Mouse (Mus musculus) heart, embryonic 16.5 days (tissue): ENCODE measurements at regions not wholly inside any gene's neighbourhood (a gene's known extent, or its start where the extent isn't known, plus 50 kb on each side); places are given as distances from the start of the nearest gene placed in this dataset.
A peak's percentile ranks its signal among the peaks of the same experiment; 100 is the strongest.
"Not testable (repeated sequence)": the region's sequence is repeated elsewhere in the genome, so short reads cannot be mapped to it uniquely, and the experiment has no call there.

Experiments
- ATAC-seq: fragments of 200-750 bp; cut with Nextera tagmentation; replicated peaks from 2 replicates; pipeline ENCODE4 v1.8.0; 2017; ENCODE audit warnings: moderate number of reproducible peaks; ENCODE audit not compliant: insufficient read depth, low FRiP score; ENCODE audit errors: extremely low read depth
- H3K27ac ChIP-seq: fragments of 300-500 bp; sonication (generic); 2 replicates; pipeline ENCODE4 v1.5.1; 2014; ENCODE audit warnings: mild to moderate bottlenecking, low read length, control low read depth, moderate library complexity
- H3K27me3 ChIP-seq: fragments of 300-500 bp; sonication (generic); 2 replicates; pipeline ENCODE4 v1.6.1; 2014; ENCODE audit warnings: low read length, mixed read lengths; ENCODE audit not compliant: control insufficient read depth, insufficient read depth
- H3K36me3 ChIP-seq: fragments of 300-500 bp; sonication (generic); 2 replicates; pipeline ENCODE4 v1.6.1; 2014; ENCODE audit not compliant: control insufficient read depth, insufficient read depth
- H3K4me1 ChIP-seq: fragments of 300-500 bp; sonication (generic); 2 replicates; pipeline ENCODE4 v1.6.1; 2014; ENCODE audit warnings: low read length, mixed read lengths; ENCODE audit not compliant: control insufficient read depth, insufficient read depth
- H3K4me2 ChIP-seq: fragments of 300-500 bp; sonication (generic); 2 replicates; pipeline ENCODE4 v1.6.1; 2014; ENCODE audit warnings: low read depth, mild to moderate bottlenecking, control low read depth, low read length
- H3K4me3 ChIP-seq: fragments of 300-500 bp; sonication (generic); 2 replicates; pipeline ENCODE4 v1.5.1; 2014; ENCODE audit warnings: mild to moderate bottlenecking, control low read depth, low read length
- H3K9ac ChIP-seq: fragments of 300-500 bp; sonication (generic); 2 replicates; pipeline ENCODE4 v1.6.1; 2014; ENCODE audit warnings: low read length, control low read depth
- H3K9me3 ChIP-seq: fragments of 300-500 bp; sonication (generic); replicated peaks from 2 replicates; pipeline ENCODE4 v1.6.1; 2016; ENCODE audit warnings: low read length; ENCODE audit not compliant: control insufficient read depth
- WGBS: fragments of 180-500 bp; shearing (Covaris S2); extraction: QIAGEN DNeasy Blood & Tissue Kit; methylation state at CpG from one replicate; pipeline ENCODE4 v1.1.7; 2014; 5-methylcytosine and 5-hydroxymethylcytosine counted together

DNA sequence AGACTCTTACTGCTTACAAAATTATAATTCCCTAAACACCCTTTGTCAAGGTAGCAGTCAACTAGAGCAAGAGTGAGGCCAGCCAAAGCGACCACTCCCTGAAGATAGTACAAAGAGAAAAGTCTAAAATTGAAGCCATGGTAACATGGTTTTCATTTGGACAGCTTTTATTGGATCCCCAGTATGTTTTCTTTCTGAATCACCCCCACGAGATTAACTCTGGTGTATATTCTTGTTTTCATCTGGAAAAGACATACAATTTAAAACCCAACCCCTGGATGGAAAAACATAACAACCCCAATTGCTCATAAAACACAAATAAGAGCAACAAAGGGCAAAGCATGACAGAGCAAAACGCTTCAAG is 1339.0 kb downstream of the Zfp704 start:
- no peaks in the 10 kb centered on the region for H3K27me3 ChIP-seq
- 64% methylated on average over 3 of the region's 3 CpGs for WGBS
- no peak overlapping the region for H3K27ac ChIP-seq
- H3K4me3 ChIP-seq = no peak overlapping the region
- H3K4me1 ChIP-seq = no peaks in the 10 kb centered on the region
- no peak overlapping the region for H3K4me2 ChIP-seq
- no peaks in the 10 kb centered on the region for H3K36me3 ChIP-seq
- H3K9ac ChIP-seq = no peak overlapping the region
- ATAC-seq = no peak
- no peaks in the 10 kb centered on the region for H3K9me3 ChIP-seq

DNA sequence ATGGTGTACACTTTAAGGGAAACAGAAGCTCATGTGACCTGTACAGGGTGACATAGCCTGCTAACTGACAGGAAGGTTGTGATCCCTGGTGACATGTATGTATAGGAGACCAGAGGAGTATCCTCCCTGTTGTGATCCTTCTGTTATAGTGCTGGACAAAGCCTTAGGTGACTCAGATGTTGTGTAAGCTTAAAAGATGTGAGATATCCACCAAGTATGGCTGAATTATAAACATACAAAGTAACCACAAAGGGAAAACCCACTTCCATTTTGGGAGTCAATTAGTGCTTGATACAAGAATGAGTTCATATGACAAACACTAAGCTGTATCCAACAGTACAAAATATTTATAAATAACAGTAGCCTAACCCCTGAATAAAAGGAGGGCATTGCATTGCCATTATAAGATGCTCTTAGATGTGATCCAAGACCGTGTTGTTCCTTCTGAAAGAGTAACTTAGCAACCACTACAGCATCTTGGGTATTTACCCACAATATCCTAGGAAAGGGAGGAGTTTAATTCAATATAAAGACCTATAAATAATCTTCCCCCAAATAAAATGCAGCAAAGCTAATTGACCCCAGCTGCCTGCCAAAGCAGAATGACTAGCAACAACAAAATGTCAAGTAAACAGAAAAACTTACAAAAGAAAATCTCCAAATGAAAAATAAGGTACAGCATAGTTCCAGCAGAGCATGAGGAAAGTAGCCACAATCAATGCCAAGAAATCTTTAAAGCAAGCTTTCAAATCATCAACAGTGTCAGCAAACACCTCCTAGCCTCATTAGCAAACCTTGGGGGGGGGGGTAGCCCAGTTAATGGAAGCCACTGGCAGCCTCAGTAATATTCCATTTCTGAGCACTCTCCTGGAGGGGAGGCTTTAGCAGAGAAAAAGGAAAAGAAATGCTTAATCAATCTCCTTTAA is 1339.6 kb downstream of the Zfp704 start:
- no peaks in the 10 kb centered on the region for H3K27me3 ChIP-seq
- H3K27ac ChIP-seq = no peak overlapping the region
- no peak overlapping the region for H3K9ac ChIP-seq
- no peaks in the 10 kb centered on the region for H3K36me3 ChIP-seq
- H3K4me3 ChIP-seq = no peak overlapping the region
- no peaks in the 10 kb centered on the region for H3K9me3 ChIP-seq
- ATAC-seq = no peak
- WGBS = 59% methylated on average over 1 of the region's 1 CpGs
- no peak overlapping the region for H3K4me2 ChIP-seq
- H3K4me1 ChIP-seq = no peaks in the 10 kb centered on the region

DNA sequence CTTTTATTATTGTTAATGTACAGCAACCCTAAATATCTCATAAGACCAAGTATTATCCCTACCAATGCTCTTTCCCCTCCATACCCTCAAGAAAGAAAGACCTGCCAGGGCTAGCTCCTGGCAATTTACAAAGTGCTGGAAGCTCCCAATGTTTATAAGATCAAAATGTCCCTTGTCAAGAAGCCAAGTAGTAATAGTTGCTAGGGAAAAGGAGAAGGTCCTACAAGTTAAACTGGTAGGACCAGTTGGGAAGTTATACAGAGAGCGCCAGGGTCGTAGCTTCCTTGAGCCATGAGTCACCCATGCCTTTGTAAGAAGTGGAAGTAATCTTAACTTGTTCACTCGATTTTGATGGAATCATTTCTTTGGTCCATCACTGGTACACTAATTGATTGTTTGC is 1344.1 kb downstream of the Zfp704 start:
- no peak overlapping the region for H3K4me3 ChIP-seq
- H3K9me3 ChIP-seq = no peaks in the 10 kb centered on the region
- H3K4me2 ChIP-seq = no peak overlapping the region
- WGBS = 68% methylated on average over 3 of the region's 3 CpGs
- H3K9ac ChIP-seq = no peak overlapping the region
- no peaks in the 10 kb centered on the region for H3K36me3 ChIP-seq
- H3K27me3 ChIP-seq = no peaks in the 10 kb centered on the region
- H3K4me1 ChIP-seq = no peaks in the 10 kb centered on the region
- no peak overlapping the region for H3K27ac ChIP-seq
- ATAC-seq = no peak

DNA sequence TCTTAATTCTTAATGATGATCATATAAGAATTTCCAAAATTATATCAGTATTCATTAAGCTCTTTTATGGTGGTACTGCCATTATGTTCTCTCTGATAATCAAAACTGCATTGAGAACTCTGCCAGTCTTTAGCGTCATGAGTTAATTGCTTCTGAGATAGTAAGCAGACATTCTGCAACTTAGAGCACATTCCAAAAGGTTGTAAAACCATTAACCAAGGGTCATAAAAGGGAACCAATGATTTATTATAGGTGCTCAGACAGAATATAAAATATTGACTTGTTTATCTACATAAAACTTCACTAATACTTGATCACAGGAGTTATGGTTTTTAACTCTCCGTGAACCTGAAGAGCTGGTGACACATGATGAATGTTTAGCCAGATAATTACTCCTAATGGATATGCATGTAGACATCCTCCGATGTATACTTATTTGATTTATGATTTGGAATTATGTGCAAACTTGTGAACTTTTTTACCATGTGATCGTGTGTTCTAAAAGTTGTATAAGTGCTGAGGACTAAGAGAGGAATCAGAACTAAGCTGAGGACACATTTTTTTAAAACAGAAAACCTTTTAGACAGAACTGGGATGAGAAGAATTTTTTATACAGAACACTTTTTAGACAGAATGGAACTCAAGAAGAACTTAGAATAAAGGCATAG is 1345.4 kb downstream of the Zfp704 start:
- Histone ChIP-seq H3K4me3 (no peak overlapping the region), H3K4me2 (no peak overlapping the region), H3K36me3 (no peaks in the 10 kb centered on the region), H3K27me3 (no peaks in the 10 kb centered on the region), H3K4me1 (no peaks in the 10 kb centered on the region), H3K9ac (no peak overlapping the region), H3K9me3 (no peaks in the 10 kb centered on the region), H3K27ac (no peak overlapping the region)
- no peak for ATAC-seq
- WGBS = 74% methylated on average over 4 of the region's 4 CpGs

DNA sequence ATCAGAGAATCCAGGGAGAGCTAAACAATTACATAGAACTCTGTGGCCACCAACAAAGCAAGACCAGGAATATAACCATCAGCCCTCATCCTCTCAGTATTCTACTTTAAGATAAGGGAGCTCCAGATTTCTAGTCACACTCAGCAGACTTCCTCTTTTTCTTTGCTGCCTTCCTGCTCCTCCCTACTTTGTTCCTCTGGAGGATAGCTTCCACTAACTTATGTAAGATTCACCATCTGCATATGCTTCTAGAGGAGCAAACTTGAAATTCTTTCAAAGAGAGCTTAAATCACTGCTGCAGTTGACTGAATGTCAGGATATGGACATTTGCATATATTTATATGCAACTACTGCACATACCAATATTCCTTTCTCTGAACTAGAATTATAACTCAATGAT is 1352.6 kb downstream of the Zfp704 start:
- H3K4me2 ChIP-seq = no peak overlapping the region

DNA sequence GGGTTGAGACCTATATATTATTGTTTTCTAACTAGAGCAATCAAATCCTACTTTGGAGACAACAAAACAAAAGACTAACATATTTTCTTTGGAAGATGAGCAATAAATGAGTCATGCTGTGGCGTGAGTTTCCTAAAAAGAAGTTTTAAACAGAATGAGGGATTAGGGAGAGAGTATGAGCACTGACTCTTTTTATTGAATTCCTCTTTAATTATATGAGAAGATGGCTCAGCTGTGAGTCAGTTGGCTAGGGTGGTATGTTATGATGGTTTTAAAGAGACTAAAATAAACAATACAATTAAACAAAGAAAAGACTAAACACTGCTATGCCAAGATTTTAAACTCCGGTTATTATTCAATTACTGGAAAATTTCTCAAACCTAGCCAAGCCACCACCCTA is 1357.6 kb downstream of the Zfp704 start:
- no peaks in the 10 kb centered on the region for H3K36me3 ChIP-seq
- no peak overlapping the region for H3K9ac ChIP-seq
- 65% methylated on average over 2 of the region's 2 CpGs for WGBS
- H3K4me3 ChIP-seq = no peak overlapping the region
- no peak overlapping the region for H3K4me2 ChIP-seq
- no peak overlapping the region for H3K27ac ChIP-seq
- H3K9me3 ChIP-seq = no peaks in the 10 kb centered on the region
- no peaks in the 10 kb centered on the region for H3K4me1 ChIP-seq
- no peaks in the 10 kb centered on the region for H3K27me3 ChIP-seq
- no peak for ATAC-seq

More for the DNA sequence above, 1352.6 kb downstream of the Zfp704 start:
- Histone ChIP-seq H3K9ac (no peak overlapping the region), H3K9me3 (no peaks in the 10 kb centered on the region), H3K4me1 (no peaks in the 10 kb centered on the region), H3K27ac (no peak overlapping the region), H3K27me3 (no peaks in the 10 kb centered on the region), H3K4me3 (no peak overlapping the region), H3K36me3 (no peaks in the 10 kb centered on the region)
- ATAC-seq = no peak

DNA sequence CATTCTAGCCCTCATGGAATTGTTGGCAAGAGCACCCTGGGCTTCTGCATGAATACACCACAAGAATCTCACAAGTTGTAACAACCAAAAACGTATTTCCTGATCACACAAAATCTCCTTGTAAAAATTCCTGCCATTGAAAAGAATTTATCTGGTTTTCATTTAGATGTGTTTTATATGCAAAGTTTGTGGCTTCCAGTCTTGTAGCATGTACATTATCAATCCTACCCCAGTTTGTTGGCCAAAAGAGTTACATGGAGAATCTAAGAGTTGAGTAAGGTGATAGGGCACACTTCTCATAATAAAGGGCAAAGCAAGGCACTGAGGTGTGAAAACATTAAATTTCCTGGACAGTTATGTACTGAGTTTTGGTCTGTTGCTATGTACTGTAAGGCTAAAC is 1361.0 kb downstream of the Zfp704 start:
- WGBS = 67% methylated on average over 1 of the region's 1 CpGs
- H3K9ac ChIP-seq = no peak overlapping the region
- ATAC-seq = no peak

DNA sequence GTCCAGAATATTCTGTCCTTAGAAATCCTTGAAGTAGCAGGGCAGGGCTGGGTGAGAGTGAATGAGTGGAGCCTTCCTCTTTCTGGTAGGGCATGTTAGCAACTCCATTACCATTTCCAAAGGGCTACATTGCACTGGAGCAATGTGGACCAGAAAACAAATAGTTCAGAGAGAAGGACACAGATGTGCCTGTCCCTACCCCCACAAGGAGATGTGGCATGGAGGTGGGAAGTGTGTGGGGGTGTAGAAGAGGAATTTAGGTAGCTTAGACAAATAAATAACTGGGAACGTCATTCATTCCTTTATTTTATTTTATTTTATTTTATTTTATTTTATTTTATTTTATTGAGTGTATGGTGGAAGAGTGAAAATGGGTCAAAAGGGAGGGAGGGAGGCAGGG is 1364.1 kb downstream of the Zfp704 start:
- 32% methylated on average over 1 of the region's 1 CpGs for WGBS
- not testable (repeated sequence) for H3K36me3 ChIP-seq, H3K4me1 ChIP-seq, H3K9ac ChIP-seq, ATAC-seq, H3K9me3 ChIP-seq, H3K4me2 ChIP-seq, H3K27me3 ChIP-seq, H3K27ac ChIP-seq, H3K4me3 ChIP-seq

More for the DNA sequence above, 1361.0 kb downstream of the Zfp704 start:
- Histone ChIP-seq H3K36me3 (no peaks in the 10 kb centered on the region), H3K4me3 (no peak overlapping the region), H3K4me2 (no peak overlapping the region), H3K9me3 (no peaks in the 10 kb centered on the region), H3K27me3 (no peaks in the 10 kb centered on the region), H3K4me1 (no peaks in the 10 kb centered on the region), H3K27ac (no peak overlapping the region)

DNA sequence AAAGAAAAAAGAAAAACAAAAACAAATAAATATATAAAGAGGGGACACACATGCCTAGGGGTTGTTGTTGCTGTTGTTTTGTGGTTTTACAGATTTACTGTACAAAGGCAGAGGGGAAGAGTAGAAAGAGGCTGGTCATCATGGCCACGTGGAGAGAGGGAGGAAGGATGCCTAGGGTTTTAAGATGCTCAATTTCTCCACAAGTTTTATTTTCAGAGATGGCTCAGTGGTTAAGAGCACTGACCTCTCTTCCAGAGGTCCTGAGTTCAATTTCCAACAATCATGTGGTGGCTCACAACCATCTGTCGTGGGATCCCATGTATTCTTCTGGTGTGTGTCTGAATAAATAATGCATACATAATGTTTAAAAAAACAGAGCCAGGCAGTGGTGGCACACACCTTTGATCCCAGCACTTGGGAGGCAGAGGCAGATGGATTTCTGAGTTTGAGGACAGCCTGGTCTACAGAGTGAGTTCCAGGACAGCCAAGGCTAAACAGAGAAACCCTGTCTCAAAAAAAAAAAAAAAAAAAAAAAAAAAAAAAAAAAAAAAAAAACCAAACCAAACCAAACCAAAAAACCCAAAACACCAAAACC is 1364.6 kb downstream of the Zfp704 start:
- WGBS = 65% methylated on average over 2 of the region's 2 CpGs
- H3K9ac ChIP-seq, H3K27ac ChIP-seq, H3K4me3 ChIP-seq, H3K9me3 ChIP-seq, H3K4me2 ChIP-seq, H3K36me3 ChIP-seq, H3K27me3 ChIP-seq, H3K4me1 ChIP-seq: not testable (repeated sequence)
- ATAC-seq = peak; percentile 87
